Mouse (Mus musculus) spleen, adult 2 months (tissue): ENCODE data around the gene Csnk2b. TPM values are rescaled to one million over a fixed set of nuclear protein-coding genes. Genes with fewer than 3 reads are reported as not detected.

Source experiments
- DNase-seq, 2 experiments: peaks; one replicate each; pipeline versions ENCODE4 v3.0.0 to v3.0.0-alpha.2; 2012 to 2021; ENCODE audit warnings: low spot score in 2 of 2, low read depth in 1 of 2
- H3K27ac ChIP-seq: fragments of 200-500 bp; 2 replicates; pipeline ENCODE4 v1.5.1; 2012; ENCODE audit warnings: low read length, inconsistent platforms; ENCODE audit not compliant: insufficient read depth
- H3K27me3 ChIP-seq: fragments of 200-500 bp; 2 replicates; pipeline ENCODE4 v1.6.1; 2012; ENCODE audit warnings: mild to moderate bottlenecking, moderate library complexity, low read length, inconsistent platforms; ENCODE audit not compliant: control insufficient read depth, insufficient read depth
- H3K36me3 ChIP-seq: fragments of 200-500 bp; 2 replicates; pipeline ENCODE4 v1.6.1; 2012; ENCODE audit warnings: mild to moderate bottlenecking, low read length, inconsistent platforms; ENCODE audit not compliant: control insufficient read depth, insufficient read depth
- H3K4me1 ChIP-seq: fragments of 200-500 bp; 2 replicates; pipeline ENCODE4 v1.6.1; 2011; ENCODE audit warnings: inconsistent platforms; ENCODE audit not compliant: control insufficient read depth, insufficient read depth, insufficient read length
- H3K4me3 ChIP-seq: fragments of 200-500 bp; 2 replicates; pipeline ENCODE4 v1.5.1; 2011; ENCODE audit warnings: mild to moderate bottlenecking, inconsistent platforms; ENCODE audit not compliant: insufficient read depth, insufficient read length; ENCODE audit errors: extremely low read depth
- CTCF ChIP-seq: fragments of 200-500 bp; IDR thresholded peaks from 2 replicates; pipeline ENCODE4 v1.5.1; 2011; ENCODE audit warnings: mild to moderate bottlenecking, inconsistent platforms; ENCODE audit not compliant: insufficient read depth, insufficient read length, insufficient replicate concordance; ENCODE audit errors: extremely low read depth
- POLR2A ChIP-seq: fragments of 200-500 bp; IDR thresholded peaks from 2 replicates; pipeline ENCODE4 v1.6.1; 2011; ENCODE audit warnings: low read depth, low read length, inconsistent platforms
- WGBS: fragments of 180-500 bp; shearing (Covaris S2); methylation state at CpG from one replicate; pipeline ENCODE4 v1.1.7; 2018; 5-methylcytosine and 5-hydroxymethylcytosine counted together
- polyA plus RNA-seq: library from polyadenylated mRNA; depleted of rRNA; stranded (reverse); fragments of >200 nt; gene quantifications from 2 replicates; pipeline ENCODE4 v1.2.3, GENCODE M21; 2012

The Csnk2b gene
- polyA plus RNA-seq, 1 experiment, result 176 TPM

GRCm38 (mm10) chr17:35105740-35106389 is 16.0 kb downstream of the Csnk2b start:
- no peak overlapping the region for H3K27ac ChIP-seq
- no peak for DNase-seq
- WGBS, result 31% methylated on average over 13 of the region's 13 CpGs
- H3K27me3 ChIP-seq, result no peaks in the 10 kb centered on the region
- no peak overlapping the region for H3K4me3 ChIP-seq
- no peaks in the 10 kb centered on the region for H3K4me1 ChIP-seq
- no peak for TF ChIP-seq POLR2A
- peak; percentile 46; the same call in 1 of the 2 replicates for TF ChIP-seq CTCF
- H3K36me3 ChIP-seq, result peaks cover 15% of the 10 kb centered on the region

- H3K4me1 ChIP-seq, result no peaks in the 10 kb centered on the region
- no peak overlapping the region for H3K27ac ChIP-seq
- H3K27me3 ChIP-seq, result no peaks in the 10 kb centered on the region
- no peak for DNase-seq
- TF ChIP-seq POLR2A, result no peak
- no peak for TF ChIP-seq CTCF
- H3K4me3 ChIP-seq, result no peak overlapping the region
- WGBS, result 79% methylated on average over 6 of the region's 6 CpGs
- peaks cover 23% of the 10 kb centered on the region for H3K36me3 ChIP-seq
Measured at GRCm38 (mm10) chr17:35104754-35105153, 17.1 kb downstream of the Csnk2b start.

GRCm38 (mm10) chr17:35104079-35104478 is 17.8 kb downstream of the Csnk2b start:
- H3K4me1 ChIP-seq, result no peaks in the 10 kb centered on the region
- no peak overlapping the region for H3K4me3 ChIP-seq
- H3K27ac ChIP-seq, result no peak overlapping the region
- DNase-seq, result no peak
- TF ChIP-seq CTCF (no peak), POLR2A (no peak)
- H3K27me3 ChIP-seq, result no peaks in the 10 kb centered on the region
- peaks cover 28% of the 10 kb centered on the region for H3K36me3 ChIP-seq
- WGBS, result 89% methylated on average over 7 of the region's 7 CpGs

GRCm38 (mm10) chr17:35103221-35103690 is 18.6 kb downstream of the Csnk2b start:
- H3K36me3 ChIP-seq, result peaks cover 34% of the 10 kb centered on the region
- DNase-seq, result no peak

DNA sequence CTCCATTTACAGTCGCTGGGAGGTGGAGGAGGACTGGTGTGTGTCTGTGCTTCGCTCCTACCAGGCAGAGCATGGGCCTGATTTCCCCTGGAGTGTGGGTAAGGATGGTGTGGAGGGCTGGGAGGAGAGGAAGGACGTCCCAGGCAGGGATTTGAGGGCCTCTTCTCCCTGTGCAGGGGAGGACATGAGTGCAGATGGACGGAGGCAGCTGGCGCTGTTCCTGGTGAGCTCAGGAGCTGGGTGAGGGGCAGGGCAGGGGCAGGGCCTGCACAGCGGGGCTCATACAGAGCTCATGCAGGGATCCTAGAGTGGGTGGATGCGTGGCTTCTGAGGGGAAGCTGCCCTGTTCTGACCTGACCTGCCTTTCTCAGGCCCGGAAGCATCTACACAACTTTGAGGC is 19.6 kb downstream of the Csnk2b start:
- Histone ChIP-seq H3K4me3 (no peak overlapping the region), H3K4me1 (no peaks in the 10 kb centered on the region), H3K27me3 (no peaks in the 10 kb centered on the region), H3K36me3 (peaks cover 36% of the 10 kb centered on the region), H3K27ac (no peak overlapping the region)
- no peak for DNase-seq
- 88% methylated on average over 8 of the region's 8 CpGs for WGBS
- no peak for TF ChIP-seq CTCF
- no peak for TF ChIP-seq POLR2A

More at GRCm38 (mm10) chr17:35103221-35103690, 18.6 kb downstream of the Csnk2b start:
- Histone ChIP-seq H3K27ac (no peak overlapping the region), H3K4me1 (no peaks in the 10 kb centered on the region), H3K27me3 (no peaks in the 10 kb centered on the region), H3K4me3 (no peak overlapping the region)
- WGBS, result 69% methylated on average over 6 of the region's 6 CpGs
- TF ChIP-seq CTCF (no peak), POLR2A (no peak)

DNA sequence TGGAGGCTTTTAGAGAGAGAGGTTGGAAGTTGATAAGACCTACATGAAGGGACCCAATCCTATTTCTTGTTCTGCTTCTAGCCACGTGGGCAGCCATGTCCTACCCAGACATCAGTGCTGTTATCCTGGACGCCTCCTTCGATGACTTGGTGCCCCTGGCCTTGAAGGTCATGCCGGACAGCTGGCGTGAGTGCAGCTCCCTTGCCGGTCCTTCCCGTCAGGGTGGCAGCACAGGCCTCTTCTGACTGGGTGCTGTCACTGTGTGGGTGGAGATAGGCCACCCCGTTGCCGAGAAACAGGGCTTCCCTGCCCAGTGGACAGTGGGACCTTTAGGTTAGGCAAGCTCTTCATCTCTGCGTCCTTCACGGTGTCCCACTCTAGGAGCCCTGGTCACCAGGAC is 20.7 kb downstream of the Csnk2b start:
- DNase-seq, result no peak
- no peaks in the 10 kb centered on the region for H3K4me1 ChIP-seq
- H3K36me3 ChIP-seq, result peaks cover 46% of the 10 kb centered on the region
- WGBS, result 94% methylated on average over 11 of the region's 11 CpGs
- no peaks in the 10 kb centered on the region for H3K27me3 ChIP-seq
- no peak for TF ChIP-seq CTCF
- TF ChIP-seq POLR2A, result no peak
- no peak overlapping the region for H3K4me3 ChIP-seq
- no peak overlapping the region for H3K27ac ChIP-seq

GRCm38 (mm10) chr17:35100196-35100765 is 21.6 kb downstream of the Csnk2b start:
- H3K27me3 ChIP-seq, result no peaks in the 10 kb centered on the region
- TF ChIP-seq POLR2A (no peak), CTCF (no peak)
- 88% methylated on average over 10 of the region's 10 CpGs for WGBS
- H3K36me3 ChIP-seq, result peaks cover 47% of the 10 kb centered on the region
- no peaks in the 10 kb centered on the region for H3K4me1 ChIP-seq
- no peak overlapping the region for H3K4me3 ChIP-seq
- no peak for DNase-seq
- H3K27ac ChIP-seq, result no peak overlapping the region
